Mouse (Mus musculus) bone marrow, adult 2 months (tissue): ENCODE data around the gene Ccdc116.

Source experiments
- CTCF ChIP-seq: fragments of 200-500 bp; IDR thresholded peaks from 2 replicates; pipeline ENCODE4 v1.5.1; 2011; ENCODE audit warnings: low read length, control low read depth; ENCODE audit not compliant: control insufficient read depth, insufficient read depth
- POLR2A ChIP-seq: fragments of 200-500 bp; IDR thresholded peaks from 2 replicates; pipeline ENCODE4 v1.6.1; 2011; ENCODE audit warnings: low read depth, mild to moderate bottlenecking, control low read depth, low read length, borderline replicate concordance; ENCODE audit not compliant: control insufficient read depth

- TF ChIP-seq CTCF (no peak), POLR2A (no peak)
Observed at GRCm38 (mm10) chr16:17193823-17194222, 46.8 kb upstream of the Ccdc116 start.
